Mouse (Mus musculus): ENCODE data around the gene 1810062G17Rik.

- no peak for TF ChIP-seq CTCF (IDR thresholded peaks at IDR 0.05 in 2 of 3, conservative IDR thresholded peaks at IDR 0.05 in 1 of 3; ENCODE audit: control insufficient read depth in 1 of 3, insufficient read depth in 1 of 3, low read depth in 2 of 3, low read length in 3 of 3, poor library complexity in 1 of 3, severe bottlenecking in 1 of 3)
- no peak for TF ChIP-seq ZKSCAN1 (IDR thresholded peaks at IDR 0.05; ENCODE audit: low read depth, low read length)
- no peak for TF ChIP-seq POLR2A (IDR thresholded peaks at IDR 0.05; ENCODE audit: control insufficient read depth in 1 of 2, insufficient read depth in 1 of 2, low read depth in 1 of 2, low read length in 2 of 2, poor library complexity in 1 of 2)
- TF ChIP-seq NELFE (IDR thresholded peaks at IDR 0.05; ENCODE audit: low read depth, low read length), result no peak
- TF ChIP-seq MYB (IDR thresholded peaks at IDR 0.05; ENCODE audit: low read depth, low read length), result no peak
- no peak for TF ChIP-seq EP300 (IDR thresholded peaks at IDR 0.05; ENCODE audit: low read depth in 1 of 2, low read length in 2 of 2)
- no peak for TF ChIP-seq ZC3H11A (IDR thresholded peaks at IDR 0.05; ENCODE audit: low read depth, low read length)
Measured at GRCm38 (mm10) chr3:36468871-36469270, 6.9 kb upstream of the 1810062G17Rik start.

Data from MEL (cell line).